Mouse (Mus musculus): ENCODE results near the gene Zfp488.

Gene Zfp488

DNA sequence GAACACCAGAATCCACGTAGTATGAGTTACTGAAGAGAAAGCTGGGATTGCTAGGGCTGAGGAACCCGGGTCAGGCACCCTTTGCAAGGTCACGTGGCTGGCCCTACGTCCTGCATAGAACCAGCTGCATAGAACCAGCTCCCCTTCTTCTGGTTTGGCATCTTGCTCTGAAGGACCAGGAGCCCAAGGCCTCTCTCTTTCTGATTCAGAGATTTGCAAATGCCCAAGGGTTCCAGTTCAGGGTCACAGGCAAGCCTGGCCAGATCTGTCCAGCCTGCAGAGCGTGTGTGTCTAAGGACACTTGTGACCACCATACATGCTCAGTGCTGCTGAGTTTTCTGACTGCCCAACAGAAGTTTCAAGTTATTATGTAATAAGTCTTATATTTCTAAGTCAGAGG lies 36.3 kb downstream of the Zfp488 start:
- no peak for DNase-seq

- DNase-seq, result no peak
Measured at GRCm38 (mm10) chr14:33940739-33941138, 37.8 kb downstream of the Zfp488 start, which contains the start of gene Gdf2. TSS of gene Gdf2 (plus strand) at chr14:33941039.

- DNase-seq, result peak; percentile 82
Measured at GRCm38 (mm10) chr14:33939117-33939516, 39.4 kb downstream of the Zfp488 start.

- peak; percentile 81 for DNase-seq
Measured at GRCm38 (mm10) chr14:33933778-33934317, 44.7 kb downstream of the Zfp488 start.

GRCm38 (mm10) chr14:33932935-33933703 lies 45.4 kb downstream of the Zfp488 start:
- peak; percentile 88 for DNase-seq

DNA sequence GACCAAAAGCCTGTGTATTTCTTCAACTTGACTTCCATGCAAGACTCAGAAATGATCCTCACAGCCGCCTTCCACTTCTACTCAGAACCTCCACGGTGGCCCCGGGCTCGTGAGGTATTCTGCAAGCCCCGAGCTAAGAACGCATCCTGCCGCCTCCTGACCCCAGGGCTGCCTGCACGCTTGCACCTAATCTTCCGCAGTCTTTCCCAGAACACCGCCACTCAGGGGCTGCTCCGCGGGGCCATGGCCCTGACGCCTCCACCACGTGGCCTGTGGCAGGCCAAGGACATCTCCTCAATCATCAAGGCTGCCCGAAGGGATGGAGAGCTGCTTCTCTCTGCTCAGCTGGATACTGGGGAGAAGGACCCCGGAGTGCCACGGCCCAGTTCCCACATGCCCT lies 46.7 kb downstream of the Zfp488 start:
- no peak for DNase-seq

DNA sequence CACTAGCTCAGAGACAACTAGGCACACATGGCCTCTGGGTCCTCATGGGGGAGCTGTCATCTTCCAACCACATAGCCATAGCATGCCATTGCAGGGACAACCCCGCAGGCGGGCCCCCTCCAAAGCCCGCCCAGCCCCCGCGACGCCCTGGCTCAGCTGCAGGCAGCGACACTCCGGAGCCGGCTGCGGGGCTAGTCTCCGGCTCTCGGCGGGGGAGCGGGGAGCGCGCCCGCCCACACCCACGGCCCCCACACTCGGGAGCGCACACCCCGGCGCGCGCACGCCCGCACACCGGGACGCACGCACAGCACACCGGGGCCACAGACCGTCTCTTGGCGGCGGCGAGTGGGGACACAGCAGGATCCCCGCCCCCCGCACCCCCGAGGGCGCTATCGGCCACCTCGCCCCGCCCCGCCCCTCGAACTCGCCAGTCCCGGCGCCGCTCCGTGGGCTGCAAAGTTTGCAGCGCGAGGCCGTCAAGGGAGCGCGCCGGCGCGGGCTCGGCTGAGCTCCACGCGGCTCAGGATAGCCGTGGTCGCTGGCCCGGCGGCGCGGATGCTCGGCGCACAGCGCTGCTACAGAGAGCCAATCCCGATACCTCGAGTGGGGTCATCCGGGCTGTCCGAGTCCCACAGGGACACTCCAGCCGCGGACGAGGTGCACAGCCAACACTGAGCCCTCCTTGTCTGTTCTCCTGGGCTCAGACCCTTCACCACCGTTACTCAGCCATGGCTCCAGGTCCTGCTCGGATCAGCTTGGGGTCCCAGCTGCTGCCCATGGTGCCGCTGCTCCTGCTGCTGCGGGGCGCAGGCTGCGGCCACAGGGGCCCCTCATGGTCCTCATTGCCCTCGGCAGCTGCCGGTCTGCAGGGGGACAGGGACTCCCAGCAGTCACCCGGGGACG lies 55.1 kb downstream of the Zfp488 start, which contains the start of gene Gdf10:
TSS of gene Gdf10 (plus strand) at position 420 of the 903 bp plus-strand sequence.
- DNase-seq, result peak; percentile 67

GRCm38 (mm10) chr14:33922771-33923167 lies 55.8 kb downstream of the Zfp488 start:
- DNase-seq, result no peak

DNA sequence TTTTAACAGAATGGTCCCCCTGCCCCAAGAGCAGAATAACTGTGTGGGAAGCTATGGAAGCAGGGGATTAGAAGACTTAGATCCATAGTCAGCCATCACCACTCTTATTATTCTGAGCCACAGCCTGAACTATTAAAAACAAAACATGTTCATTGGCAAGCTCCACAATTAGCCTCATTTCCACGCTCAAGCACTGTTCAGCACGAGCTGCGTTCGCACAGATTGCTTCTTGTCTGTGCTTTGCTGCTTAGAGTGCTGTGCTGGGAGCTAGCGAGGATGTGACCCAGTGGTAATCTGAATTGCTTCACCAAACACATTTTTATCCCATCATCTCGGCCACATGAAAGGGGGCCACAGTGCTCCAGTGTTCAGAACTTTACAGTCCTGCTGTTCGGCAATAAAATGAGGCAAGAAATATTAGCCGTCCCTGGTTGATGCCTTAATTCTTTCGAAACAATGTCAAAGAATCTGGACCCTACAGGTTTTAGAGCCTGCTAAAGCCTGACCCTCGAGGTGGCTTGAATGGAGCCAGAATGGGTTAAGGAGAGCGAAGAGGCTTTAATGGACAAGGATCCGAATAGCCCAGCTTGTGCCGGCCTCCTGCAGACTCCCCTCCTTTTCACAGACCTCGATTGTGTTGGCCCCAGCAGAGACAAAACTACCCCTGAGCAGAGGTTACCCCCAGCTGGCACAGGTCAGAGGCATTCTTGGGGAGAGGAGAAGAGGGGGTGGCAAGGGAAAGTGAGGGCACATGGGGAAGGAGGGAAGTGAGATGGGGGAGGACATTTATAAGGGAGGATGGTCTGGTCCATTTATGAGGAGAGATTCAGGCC lies 57.6 kb downstream of the Zfp488 start:
- no peak for DNase-seq
